Mouse (Mus musculus) heart, postnatal 10 days (tissue): ENCODE data around the gene Cdc42ep5. TPM values are rescaled to one million over a fixed set of nuclear protein-coding genes. Genes with fewer than 3 reads are reported as not detected.

Source experiments
- DNase-seq, 2 experiments: peaks; one replicate each; pipeline ENCODE4 v3.0.0; 2021
- intact Hi-C: fragments of 180-260 bp; cut with DNase I; formaldehyde crosslinking; loops from one replicate; pipeline ENCODE4 v1.15.1; 2025
- total RNA-seq, 2 experiments: library from RNA; stranded (reverse); gene quantifications; 2 replicates each; pipeline ENCODE4 v1.2.3; 2021

The Cdc42ep5 gene
- total RNA-seq, 2 experiments from 2014 or later = 11.6 to 12.3 TPM

DNA sequence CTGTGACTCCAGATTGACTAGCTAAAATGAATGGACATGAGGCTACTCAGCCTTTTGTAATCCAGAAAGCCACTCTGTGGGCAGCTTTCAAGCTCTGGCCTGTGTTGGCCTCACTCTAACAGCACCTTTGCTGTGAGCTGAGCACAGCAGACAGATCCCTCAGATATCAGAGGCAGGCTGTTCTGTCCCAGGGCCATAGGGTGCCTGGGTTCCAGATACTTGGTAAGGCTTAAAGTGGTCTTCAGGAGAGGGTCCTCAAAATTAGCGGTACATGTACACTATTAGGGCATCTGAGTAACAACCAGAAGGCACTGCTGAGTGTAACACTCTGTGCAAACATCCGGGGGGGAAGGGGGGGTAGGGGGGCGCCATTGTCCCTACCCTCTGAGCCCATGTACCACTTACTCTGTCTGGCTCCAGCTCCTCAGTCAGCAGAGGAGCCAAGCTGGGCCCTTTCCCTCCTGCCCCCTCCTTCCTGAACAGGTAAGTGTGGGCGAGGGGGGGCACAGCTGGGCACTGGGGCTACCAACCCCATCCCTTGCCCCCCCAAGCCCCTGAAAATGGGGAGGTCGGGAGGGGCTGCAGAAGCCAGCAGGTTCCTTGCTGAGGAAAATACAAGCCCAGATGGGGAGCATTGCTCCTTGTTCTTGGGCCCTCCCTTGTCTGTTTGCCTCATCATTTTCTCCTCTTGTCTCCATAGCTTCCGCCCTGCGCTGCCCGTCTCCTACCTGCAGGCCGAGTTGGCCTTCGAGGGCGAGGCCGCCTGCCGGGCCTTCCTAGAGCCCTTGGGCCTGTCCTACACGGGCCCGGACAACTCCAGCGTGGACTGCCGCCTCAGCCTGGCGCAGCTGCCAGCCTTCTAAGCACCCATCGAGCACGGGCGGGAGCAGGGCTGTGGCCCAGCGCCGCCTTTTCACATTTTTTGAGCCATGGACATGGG, 18.1 kb downstream of the Cdc42ep5 start:
- intact Hi-C loops = loop anchor here (5.0 to 10.0 kb wide), 2 partner anchors 44 to 502 kb away; partner anchors contain the start of gene Cnot3
- DNase-seq = no peak

DNA sequence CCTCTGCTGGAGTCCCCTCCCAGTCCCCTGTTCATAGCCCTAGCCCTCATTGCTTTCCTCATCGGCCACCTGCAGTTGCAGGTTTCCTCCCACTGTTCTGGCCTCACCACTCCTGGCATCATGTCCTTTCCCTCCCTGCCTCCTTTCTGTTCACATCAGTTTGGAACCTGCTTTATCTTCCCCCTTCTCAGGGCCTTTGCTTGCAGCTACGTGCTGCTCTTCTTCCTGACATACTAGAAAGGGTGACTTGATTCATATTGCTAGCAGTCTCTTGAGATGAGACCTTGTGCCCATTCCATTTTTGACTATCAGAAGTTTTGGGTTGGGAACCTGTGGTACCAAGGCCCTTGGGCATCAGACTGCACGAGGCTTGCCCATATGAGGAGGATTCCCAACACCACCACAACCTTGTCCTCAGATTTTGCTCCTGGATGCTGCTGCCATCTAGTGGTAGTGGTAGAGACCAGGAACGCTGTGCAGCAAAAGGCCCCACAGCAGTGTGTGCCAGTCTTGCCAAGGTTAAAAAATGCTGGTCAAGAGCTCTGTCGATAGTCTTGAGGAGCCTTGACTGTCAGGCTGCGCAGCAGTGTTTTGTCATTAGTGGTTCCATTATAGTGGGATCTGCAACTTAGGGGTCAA, 19.0 kb downstream of the Cdc42ep5 start:
- peak; percentile 51 to 79 for DNase-seq
- intact Hi-C loops = loop anchor here (5.0 to 10.0 kb wide), 2 partner anchors 43 to 501 kb away; partner anchors contain the start of gene Cnot3

DNA sequence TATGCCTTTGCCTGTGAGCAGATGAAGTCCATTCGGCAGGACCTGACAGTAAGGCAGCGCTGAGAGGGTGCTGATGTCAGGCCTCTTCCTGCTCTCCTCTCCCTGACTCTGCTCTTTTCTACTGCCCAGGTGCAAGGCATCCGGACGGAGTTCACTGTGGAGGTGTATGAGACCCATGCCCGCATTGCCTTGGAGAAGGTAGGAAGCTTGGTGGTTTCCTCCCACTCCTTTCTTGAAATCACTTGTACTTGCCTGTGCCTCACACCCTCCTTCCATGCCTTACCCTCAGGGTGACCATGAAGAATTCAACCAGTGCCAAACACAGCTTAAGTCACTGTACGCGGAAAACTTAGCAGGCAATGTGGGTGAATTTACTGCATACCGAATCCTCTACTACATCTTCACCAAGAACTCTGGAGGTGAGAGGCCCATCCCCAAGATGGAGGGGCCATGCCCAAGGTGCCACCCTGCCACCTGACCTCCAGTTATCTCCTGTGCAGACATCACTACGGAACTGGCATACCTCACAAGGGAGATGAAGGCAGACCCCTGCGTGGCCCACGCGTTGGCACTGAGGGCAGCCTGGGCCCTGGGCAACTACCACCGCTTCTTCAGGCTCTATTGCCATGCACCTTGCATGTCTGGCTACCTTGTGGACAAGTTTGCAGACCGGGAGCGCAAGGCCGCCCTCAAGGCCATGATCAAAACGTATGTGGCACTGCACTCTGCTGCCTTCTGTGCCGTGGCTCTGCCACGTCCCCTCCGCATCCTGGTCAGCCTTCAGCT, 19.7 kb downstream of the Cdc42ep5 start:
- intact Hi-C loops = loop anchor here (5.0 to 10.0 kb wide), 2 partner anchors 43 to 500 kb away; partner anchors contain the start of gene Cnot3
- no peak for DNase-seq

DNA sequence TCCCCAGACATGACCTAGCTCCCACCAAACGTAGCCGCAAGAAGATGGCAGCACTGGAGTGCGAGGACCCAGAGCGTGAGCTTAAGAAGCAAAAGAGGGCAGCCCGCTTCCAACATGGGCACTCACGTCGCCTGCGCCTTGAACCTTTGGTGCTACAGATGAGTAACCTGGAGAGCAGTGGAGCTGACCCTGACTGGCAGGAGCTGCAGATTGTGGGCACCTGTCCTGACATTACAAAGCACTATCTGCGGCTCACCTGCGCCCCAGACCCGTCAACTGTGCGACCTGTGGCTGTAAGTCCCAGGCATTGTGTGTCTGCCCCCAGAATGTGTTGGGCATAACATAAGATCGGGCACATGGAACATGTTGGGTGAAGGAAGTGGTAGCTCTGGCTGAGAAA, 20.6 kb downstream of the Cdc42ep5 start:
- intact Hi-C loops = loop anchor here (10.0 kb wide), 1 partner anchor 499 kb away; the partner anchor contains the start of gene Cnot3
- no peak for DNase-seq

DNA sequence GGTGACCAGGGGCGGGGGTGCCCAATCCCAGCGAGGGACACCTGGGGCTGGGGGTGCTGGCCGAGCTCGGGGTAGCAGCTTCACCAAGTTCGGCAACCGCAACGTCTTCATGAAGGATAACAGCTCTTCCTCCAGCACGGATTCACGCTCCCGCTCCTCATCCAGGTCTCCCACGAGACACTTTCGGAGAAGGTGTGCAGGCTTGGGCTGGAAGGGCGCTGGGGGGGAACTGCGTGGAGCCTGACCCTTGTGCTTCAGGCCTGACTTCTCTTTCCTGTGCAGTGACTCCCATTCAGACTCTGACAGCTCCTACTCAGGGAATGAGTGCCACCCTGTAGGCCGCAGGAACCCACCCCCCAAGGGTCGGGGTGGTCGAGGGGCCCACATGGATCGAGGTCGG, 21.2 kb downstream of the Cdc42ep5 start:
- intact Hi-C loops = loop anchor here (10.0 kb wide), 1 partner anchor 499 kb away; the partner anchor contains the start of gene Cnot3
- DNase-seq = no peak

DNA sequence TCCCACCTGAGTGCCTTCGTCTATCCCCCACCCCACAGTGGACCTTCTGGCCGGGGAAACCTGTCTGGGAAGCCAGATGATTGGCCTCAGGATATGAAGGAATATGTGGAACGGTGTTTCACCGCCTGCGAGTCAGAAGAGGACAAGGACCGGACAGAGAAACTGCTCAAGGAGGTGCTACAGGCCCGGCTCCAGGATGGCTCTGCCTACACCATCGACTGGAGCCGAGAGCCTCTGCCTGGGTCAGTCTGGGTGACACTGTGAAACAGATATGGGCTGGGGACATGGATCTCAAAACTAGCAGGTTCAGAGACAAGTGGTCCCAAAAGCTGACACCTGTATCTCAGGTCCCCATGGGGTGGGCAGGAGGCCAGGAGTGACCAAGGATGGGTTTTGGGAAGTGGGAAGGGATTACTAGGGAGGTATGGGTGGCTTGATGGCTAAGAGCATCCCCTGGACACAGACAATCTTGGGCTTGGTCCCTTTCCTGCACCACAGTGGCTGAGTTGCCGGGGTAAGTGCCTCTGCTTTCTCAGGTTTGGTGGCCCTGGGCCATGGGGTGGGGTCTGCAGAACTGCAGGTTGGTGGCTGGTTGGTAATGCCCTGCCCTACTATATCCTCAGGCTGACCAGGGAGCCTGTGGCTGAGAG, 21.7 kb downstream of the Cdc42ep5 start:
- intact Hi-C loops = loop anchor here (10.0 kb wide), 1 partner anchor 498 kb away; the partner anchor contains the start of gene Cnot3
- DNase-seq = no peak

DNA sequence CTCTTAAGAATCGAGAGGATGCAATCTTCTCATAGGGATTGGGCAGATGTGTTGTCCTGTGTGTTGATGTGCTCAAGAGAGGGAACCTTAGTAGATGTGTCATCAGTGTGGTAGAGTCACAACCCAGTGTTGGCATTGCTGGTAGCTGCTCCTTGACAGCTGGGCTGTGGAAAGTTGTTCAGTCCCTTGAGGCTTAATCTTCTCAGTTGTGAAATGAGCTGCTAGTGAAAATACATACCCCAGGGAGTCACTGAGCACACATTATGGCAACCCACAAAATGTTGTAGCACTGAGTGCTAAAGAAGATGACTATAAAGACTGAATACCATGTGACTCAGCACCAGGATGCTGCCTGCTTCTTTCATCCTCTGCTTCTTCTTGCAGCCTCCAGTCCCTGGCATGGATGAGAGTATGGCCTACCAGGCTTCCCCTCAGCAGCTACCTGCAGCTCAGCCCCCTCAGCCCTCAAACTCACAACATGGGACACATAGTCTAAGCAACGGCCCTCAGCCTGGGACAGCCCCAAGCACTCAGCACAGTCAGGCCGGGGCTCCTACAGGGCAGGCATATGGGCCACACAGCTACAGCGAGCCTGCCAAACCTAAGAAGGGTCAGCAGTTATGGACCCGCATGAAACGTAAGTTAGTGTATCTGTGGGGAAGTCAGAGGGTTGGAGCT, 22.9 kb downstream of the Cdc42ep5 start:
- intact Hi-C loops = loop anchor here (10.0 kb wide), 1 partner anchor 497 kb away; the partner anchor contains the start of gene Cnot3
- DNase-seq = no peak

DNA sequence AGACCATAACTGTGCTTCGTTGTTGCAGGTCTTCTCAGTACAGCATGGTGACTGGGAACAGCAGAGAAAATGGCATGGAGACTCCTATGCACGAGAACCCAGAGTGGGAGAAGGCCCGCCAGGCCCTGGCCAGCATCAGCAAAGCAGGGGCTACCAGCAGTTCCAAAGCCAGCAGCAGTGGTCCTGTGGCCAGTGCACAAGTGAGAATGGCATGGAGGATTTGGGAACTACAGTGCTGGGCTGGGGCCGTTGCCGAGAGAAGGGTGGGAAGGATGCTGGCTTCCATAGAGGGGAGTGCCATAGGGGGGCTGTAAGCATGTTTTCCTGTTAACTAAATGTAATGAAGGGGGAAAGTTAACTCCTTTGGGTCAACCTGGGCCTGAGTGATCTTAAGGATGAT, 25.3 kb downstream of the Cdc42ep5 start:
- DNase-seq = no peak
- intact Hi-C loops = loop anchor here (5.0 to 10.0 kb wide), 3 partner anchors 155 to 447 kb away; partner anchors contain the start of genes Mboat7 and Tsen34

DNA sequence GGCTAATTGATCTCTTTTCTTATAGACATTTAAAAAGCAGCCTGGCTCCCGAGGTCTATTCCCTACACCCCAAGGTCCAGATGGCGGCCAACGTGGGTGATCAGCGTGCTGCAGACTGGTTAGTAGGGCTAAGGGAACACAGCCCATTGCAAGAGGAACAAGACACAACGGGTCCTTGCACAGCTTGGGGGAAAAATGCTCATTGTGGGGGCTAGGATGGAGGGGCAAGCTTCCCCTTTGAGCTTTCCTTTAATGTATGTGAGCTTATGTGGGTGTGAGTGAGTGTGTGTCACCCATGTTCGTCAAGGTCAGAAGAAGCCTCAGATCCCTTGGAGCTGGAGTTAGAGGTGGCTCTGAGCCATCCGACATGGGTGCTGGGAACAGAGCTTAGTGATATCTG, 26.0 kb downstream of the Cdc42ep5 start:
- intact Hi-C loops = loop anchor here (5.0 to 10.0 kb wide), 3 partner anchors 156 to 446 kb away; partner anchors contain the start of genes Mboat7 and Tsen34
- DNase-seq = no peak

DNA sequence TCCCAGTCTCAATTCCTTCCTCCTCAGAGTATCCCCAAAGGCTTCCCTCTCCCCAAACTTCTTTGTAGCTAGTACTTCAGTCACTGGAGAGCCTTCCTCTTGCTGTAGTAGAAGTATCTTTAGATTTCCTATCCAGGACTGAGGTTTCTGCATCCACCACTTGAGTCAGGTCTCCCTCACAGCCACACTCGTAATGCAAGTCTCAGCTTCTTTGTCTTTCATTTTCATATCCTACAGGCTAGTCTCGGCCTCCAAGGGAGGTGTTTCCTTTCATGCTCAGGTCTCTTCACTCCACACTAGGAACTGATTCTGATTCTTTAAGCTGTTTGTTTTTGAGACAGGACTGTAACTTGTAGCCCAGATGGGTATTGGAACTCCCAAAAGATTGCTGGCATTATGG, 26.5 kb downstream of the Cdc42ep5 start:
- no peak for DNase-seq
- intact Hi-C loops = loop anchor here (5.0 to 10.0 kb wide), 3 partner anchors 157 to 446 kb away; partner anchors contain the start of genes Mboat7 and Tsen34

DNA sequence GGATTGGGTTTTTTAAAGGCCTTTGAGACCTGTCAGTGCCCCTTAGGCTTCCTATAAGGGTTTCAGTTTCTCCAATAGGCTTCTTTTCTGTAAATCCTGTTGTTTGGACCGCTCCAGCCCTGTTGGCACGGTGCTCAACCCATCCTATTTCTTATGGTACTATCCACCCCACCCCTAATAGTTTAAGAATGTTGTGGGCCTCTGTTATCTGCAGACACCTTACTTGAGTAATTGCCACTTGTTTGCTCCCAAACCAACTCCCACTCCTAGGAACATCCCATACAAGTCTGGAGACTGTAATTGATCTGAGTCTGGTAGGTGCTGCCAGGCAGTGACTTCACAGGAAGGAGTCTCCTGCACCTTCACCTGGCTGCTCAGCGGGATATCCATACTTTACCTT, 26.9 kb downstream of the Cdc42ep5 start:
- intact Hi-C loops = loop anchor here (5.0 to 10.0 kb wide), 3 partner anchors 157 to 445 kb away; partner anchors contain the start of genes Mboat7 and Tsen34
- DNase-seq = no peak

DNA sequence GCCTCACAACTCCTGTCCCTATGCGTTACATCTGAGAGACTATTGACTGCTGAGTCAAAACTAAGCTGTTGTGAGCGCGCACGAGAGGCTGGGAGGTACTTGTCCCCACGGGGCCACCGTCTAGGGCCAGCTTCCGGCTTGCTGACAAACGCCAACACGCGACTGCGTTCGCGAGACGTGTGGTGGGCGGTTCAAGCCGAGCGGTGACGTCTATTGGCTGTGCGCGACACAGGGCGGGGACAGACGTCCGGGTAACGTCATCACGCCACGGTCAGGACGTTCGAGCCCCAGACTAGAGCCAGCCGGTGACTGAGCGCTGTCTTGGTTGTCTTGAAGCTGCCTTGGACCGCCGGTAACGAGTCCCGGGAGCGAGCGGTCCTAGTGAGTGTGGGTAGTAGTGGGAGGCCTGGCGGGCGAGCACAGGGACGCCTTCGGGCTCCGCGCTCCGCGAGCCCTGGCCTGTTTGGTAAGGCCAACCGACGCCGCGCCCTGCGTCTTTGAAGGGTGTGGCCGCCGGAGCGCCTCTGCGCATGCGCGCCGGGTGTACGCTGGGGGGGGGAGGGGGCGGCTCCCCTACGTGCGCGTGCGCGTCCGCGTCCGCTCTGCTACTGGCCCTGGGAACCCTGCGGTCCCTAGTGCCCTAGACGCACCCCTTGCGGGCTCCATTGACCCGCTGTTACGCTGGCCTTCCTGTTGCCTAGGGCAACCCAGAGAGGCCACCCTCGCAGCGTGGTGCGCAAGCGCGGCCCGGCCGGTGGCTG, 27.7 kb downstream of the Cdc42ep5 start, which contains the start of gene Leng8:
Leng8 (plus strand) TSS at position 269 of the 761 bp plus-strand sequence.
- intact Hi-C loops = loop anchor here (5.0 to 10.0 kb wide), 3 partner anchors 158 to 445 kb away; partner anchors contain the start of genes Mboat7 and Tsen34
- DNase-seq = peak; percentile 99 to 100

DNA sequence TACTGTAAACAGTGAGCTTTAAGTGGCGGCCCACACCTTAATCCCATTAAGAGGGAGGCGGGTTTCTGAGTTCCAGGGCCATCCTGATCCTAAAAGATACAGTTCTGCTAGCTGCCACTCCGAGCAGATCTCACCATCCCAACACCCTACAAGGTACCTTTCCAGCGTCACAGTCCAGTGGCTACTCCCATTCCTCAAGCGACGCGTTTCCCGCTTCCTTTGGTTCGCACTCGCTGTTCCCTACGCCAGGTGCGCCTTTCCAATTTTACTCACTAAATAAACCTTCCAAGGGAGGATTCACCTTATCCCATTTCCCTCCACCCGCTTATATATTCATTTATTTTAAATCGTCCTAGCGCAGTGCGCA, 28.3 kb downstream of the Cdc42ep5 start:
- intact Hi-C loops = loop anchor here (5.0 to 10.0 kb wide), 3 partner anchors 158 to 444 kb away; partner anchors contain the start of genes Mboat7 and Tsen34
- no peak for DNase-seq

DNA sequence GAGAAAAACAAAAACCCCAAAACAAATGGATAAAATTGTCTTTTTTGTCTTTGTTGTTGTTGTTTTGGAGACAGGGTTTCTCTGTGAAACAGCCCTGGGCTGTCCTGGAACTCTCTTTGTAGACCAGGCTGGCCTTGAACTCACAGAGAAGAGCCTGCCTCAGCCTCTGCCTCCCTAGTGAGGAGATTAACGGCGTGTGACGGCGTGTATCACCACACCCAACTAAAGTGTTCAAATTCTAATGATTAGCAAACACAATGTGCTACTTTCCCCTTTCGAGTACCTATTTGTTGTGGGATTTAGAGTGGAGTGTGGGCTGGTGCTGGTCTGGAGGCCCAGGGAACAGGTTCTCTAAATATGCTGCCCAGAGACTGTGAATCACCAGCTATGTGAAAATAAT, 29.7 kb downstream of the Cdc42ep5 start:
- intact Hi-C loops = loop anchor here (5.0 to 10.0 kb wide), 3 partner anchors 160 to 443 kb away; partner anchors contain the start of genes Mboat7 and Tsen34
- DNase-seq = no peak

DNA sequence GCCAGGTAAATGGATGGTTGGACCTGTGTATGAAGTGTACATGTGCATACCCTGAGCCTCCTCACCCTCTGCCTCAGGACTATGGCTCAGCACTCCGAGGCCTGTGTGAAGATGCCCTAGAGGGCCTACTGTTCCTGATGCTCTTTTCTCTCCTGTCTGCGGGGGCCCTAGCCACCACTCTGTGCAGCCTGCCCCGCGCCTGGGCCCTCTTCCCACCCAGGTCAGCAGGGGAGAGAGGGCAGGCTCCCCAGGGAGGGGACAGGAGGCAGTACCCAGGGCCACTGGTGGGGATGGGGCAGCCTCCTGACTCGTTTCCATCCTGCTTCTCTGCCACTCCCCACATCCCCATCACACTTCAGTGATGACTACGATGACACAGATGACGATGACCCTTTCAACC, 31.7 kb downstream of the Cdc42ep5 start:
- DNase-seq = no peak
- intact Hi-C loops = loop anchor here (10.0 kb wide), 1 partner anchor 162 kb away; no protein-coding TSS in a partner anchor

DNA sequence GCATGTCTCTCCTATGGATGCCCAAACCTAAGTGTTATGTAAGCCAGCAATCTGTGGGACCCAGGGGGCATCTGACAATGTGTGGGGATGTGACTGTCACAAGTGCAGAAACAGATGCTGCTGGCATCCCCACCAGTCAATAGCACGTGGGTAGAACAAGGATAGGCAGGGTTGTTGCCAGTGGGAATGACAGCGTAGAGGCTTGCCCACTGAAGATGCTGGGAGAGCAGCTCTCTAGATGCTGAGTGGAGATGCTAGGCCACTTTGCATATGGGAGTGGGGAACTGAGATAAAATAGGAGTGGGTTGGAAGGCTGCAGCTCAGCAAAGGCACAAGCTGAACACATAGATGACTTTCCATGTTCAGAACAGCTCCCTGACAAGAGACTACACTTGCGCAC, 32.1 kb downstream of the Cdc42ep5 start:
- intact Hi-C loops = loop anchor here (10.0 kb wide), 1 partner anchor 162 kb away; no protein-coding TSS in a partner anchor
- no peak for DNase-seq

DNA sequence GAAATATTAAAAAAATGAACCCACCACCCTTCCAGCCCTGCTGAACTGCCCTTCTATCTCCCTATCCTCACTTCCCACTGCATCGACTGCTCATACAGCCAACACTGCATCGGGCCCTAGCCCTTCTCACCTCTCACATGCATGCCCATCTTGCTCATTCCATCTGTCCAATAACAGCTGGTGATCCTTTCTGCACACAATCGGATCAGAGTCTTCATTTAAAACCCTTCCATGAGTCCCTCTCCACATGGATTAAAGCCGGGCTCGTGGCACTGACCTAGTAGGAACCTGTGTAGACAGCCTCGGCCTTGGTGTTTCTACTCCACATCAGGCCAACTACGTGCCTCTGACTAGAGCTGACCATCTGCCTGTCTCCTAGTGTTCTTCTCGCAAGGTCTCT, 32.7 kb downstream of the Cdc42ep5 start:
- DNase-seq = no peak
- intact Hi-C loops = loop anchor here (1.0 to 10.0 kb wide), 3 partner anchors 163 to 339 kb away; no protein-coding TSS in a partner anchor
